Mouse (Mus musculus) ovary, adult 18-20 months (tissue): Measurements from ENCODE around the gene Sfxn2.

ENCODE experiments used
- DNase-seq: peaks from one replicate; pipeline ENCODE4 v3.0.0; 2022; ENCODE audit warnings: low spot score, mixed read lengths

Sfxn2 gene

GRCm38 (mm10) chr19:46572951-46573937 lies at the start of gene Sfxn2, which contains the start of gene Arl3:
Gene Sfxn2, plus strand, starts transcription at chr19:46573365.
Gene Arl3, minus strand, starts transcription at chr19:46573198.
- peak; percentile 94 for DNase-seq

- peak; percentile 70 for DNase-seq
These were observed 49.5 kb upstream of the Sfxn2 start for GRCm38 (mm10) chr19:46523480-46524151.

GRCm38 (mm10) chr19:46524152-46524544 lies 49.0 kb upstream of the Sfxn2 start:
- no peak for DNase-seq

- DNase-seq, result peak; percentile 68
These were observed 48.4 kb upstream of the Sfxn2 start for GRCm38 (mm10) chr19:46524601-46525321.

GRCm38 (mm10) chr19:46525691-46526631 lies 47.2 kb upstream of the Sfxn2 start:
- DNase-seq, result no peak

GRCm38 (mm10) chr19:46527632-46528528 lies 45.3 kb upstream of the Sfxn2 start:
- no peak for DNase-seq

GRCm38 (mm10) chr19:46528529-46529213 lies 44.5 kb upstream of the Sfxn2 start:
- DNase-seq, result peak; percentile 67

GRCm38 (mm10) chr19:46529601-46530448 lies 43.3 kb upstream of the Sfxn2 start:
- DNase-seq, result no peak

GRCm38 (mm10) chr19:46530449-46530990 lies 42.6 kb upstream of the Sfxn2 start:
- DNase-seq, result no peak

GRCm38 (mm10) chr19:46531071-46532030 lies 41.8 kb upstream of the Sfxn2 start:
- no peak for DNase-seq

- DNase-seq, result no peak
These were observed 41.0 kb upstream of the Sfxn2 start for GRCm38 (mm10) chr19:46532031-46532688.

- no peak for DNase-seq
These were observed 40.1 kb upstream of the Sfxn2 start for GRCm38 (mm10) chr19:46533066-46533465.

- no peak for DNase-seq
These were observed 39.6 kb upstream of the Sfxn2 start for GRCm38 (mm10) chr19:46533525-46533924.

- no peak for DNase-seq
These were observed 38.5 kb upstream of the Sfxn2 start for GRCm38 (mm10) chr19:46534542-46535098.

- no peak for DNase-seq
These were observed 35.8 kb upstream of the Sfxn2 start for GRCm38 (mm10) chr19:46537357-46537756.

GRCm38 (mm10) chr19:46538213-46538612 lies 35.0 kb upstream of the Sfxn2 start:
- no peak for DNase-seq
